Mouse (Mus musculus): ENCODE measurements around the gene Doc2b.
A peak's percentile ranks its signal among the peaks of the same experiment; 100 is the strongest.
"Not testable (repeated sequence)": the region's sequence is repeated elsewhere in the genome, so short reads cannot be mapped to it uniquely, and the experiment has no call there.

Doc2b gene

GRCm38 (mm10) chr11:75735462-75736252, 60.2 kb downstream of the Doc2b start:
- no peak for DNase-seq (ENCODE audit: low spot score)

- peak; percentile 34 for DNase-seq (ENCODE audit: low spot score)
Measured at GRCm38 (mm10) chr11:75733227-75733940, 62.5 kb downstream of the Doc2b start.

- DNase-seq (ENCODE audit: low spot score), result peak; percentile 95
Measured at GRCm38 (mm10) chr11:75732434-75733226, 63.2 kb downstream of the Doc2b start, which contains the start of gene Ywhae. Gene Ywhae, plus strand, starts transcription at chr11:75732869.

- not testable (repeated sequence) for DNase-seq (ENCODE audit: low spot score)
Measured at GRCm38 (mm10) chr11:75727659-75728058, 68.2 kb downstream of the Doc2b start.

- DNase-seq (ENCODE audit: low spot score), result no peak
Measured at GRCm38 (mm10) chr11:75727168-75727567, 68.7 kb downstream of the Doc2b start.

- DNase-seq (ENCODE audit: low spot score), result no peak
Measured at GRCm38 (mm10) chr11:75722339-75722738, 73.5 kb downstream of the Doc2b start.

Measured in embryo, embryonic 10 days (tissue).